Mouse (Mus musculus) liver, postnatal 0 days (tissue): ENCODE measurements around the gene Letm1. TPM values are rescaled to one million over a fixed set of nuclear protein-coding genes. Genes with fewer than 3 reads are reported as not detected.

Experiments used
- ATAC-seq: fragments of 200-750 bp; cut with Nextera tagmentation; 2 replicates; pipeline ENCODE4 v1.8.0; 2017; ENCODE audit warnings: mild to moderate bottlenecking, moderate library complexity
- DNase-seq: peaks from one replicate; pipeline ENCODE4 v3.0.0-alpha.2; 2016
- H3K27ac ChIP-seq: fragments of 300-500 bp; sonication (generic); 2 replicates; pipeline ENCODE4 v1.5.1; 2014; ENCODE audit warnings: antibody characterized with exemption, moderate library complexity, mild to moderate bottlenecking, low read depth
- H3K27me3 ChIP-seq: fragments of 300-500 bp; sonication (generic); 2 replicates; pipeline ENCODE4 v1.6.1; 2014; ENCODE audit warnings: low read length, control low read depth, mixed read lengths; ENCODE audit not compliant: insufficient read depth
- H3K36me3 ChIP-seq: fragments of 300-500 bp; sonication (generic); replicated peaks from 2 replicates; pipeline ENCODE4 v1.6.1; 2014; ENCODE audit warnings: mild to moderate bottlenecking, control low read depth, low read length, moderate library complexity, mixed read lengths; ENCODE audit not compliant: insufficient read depth
- H3K4me1 ChIP-seq: fragments of 300-500 bp; sonication (generic); 2 replicates; pipeline ENCODE4 v1.6.1; 2014; ENCODE audit warnings: antibody characterized with exemption, mild to moderate bottlenecking, control low read depth; ENCODE audit not compliant: insufficient read depth
- H3K4me2 ChIP-seq: fragments of 300-500 bp; sonication (generic); 2 replicates; pipeline ENCODE4 v1.6.1; 2014; ENCODE audit warnings: low read depth, mild to moderate bottlenecking, low read length, moderate library complexity, mixed read lengths
- H3K4me3 ChIP-seq: fragments of 300-500 bp; sonication (generic); 2 replicates; pipeline ENCODE4 v1.5.1; 2014; ENCODE audit warnings: low read depth, low read length
- H3K9ac ChIP-seq: fragments of 300-500 bp; sonication (generic); replicated peaks from 2 replicates; pipeline ENCODE4 v1.6.1; 2014; ENCODE audit warnings: mild to moderate bottlenecking, moderate library complexity
- H3K9me3 ChIP-seq: fragments of 300-500 bp; sonication (generic); 2 replicates; pipeline ENCODE4 v1.6.1; 2016; ENCODE audit warnings: mild to moderate bottlenecking, control low read depth, low read length, mixed read lengths
- CTCF ChIP-seq: sonication (generic); IDR thresholded peaks from 2 replicates; pipeline ENCODE4 v1.5.1; 2016; ENCODE audit warnings: antibody characterized with exemption, low read depth
- EP300 ChIP-seq: IDR thresholded peaks from 2 replicates; pipeline ENCODE4 v1.6.1; 2016; ENCODE audit warnings: antibody characterized with exemption, low read depth, mild to moderate bottlenecking
- WGBS: fragments of 180-500 bp; shearing (Covaris S2); extraction: QIAGEN DNeasy Blood & Tissue Kit; methylation state at CpG from one replicate; pipeline ENCODE4 v1.1.7; 2014; ENCODE audit not compliant: insufficient replicate concordance; 5-methylcytosine and 5-hydroxymethylcytosine counted together
- polyA plus RNA-seq: library from polyadenylated mRNA; unstranded; fragments of >200 nt; fragmentation: Nextera tagmentation; extraction: Ambion mirVana; gene quantifications from 2 replicates; pipeline ENCODE4 v1.2.1, GENCODE M21; 2015

Gene Letm1
- polyA plus RNA-seq, 1 experiment from 2014 or later = 20.0 TPM

- H3K27me3 ChIP-seq = peaks cover 21% of the 10 kb centered on the region
- H3K27ac ChIP-seq = no peak overlapping the region
- ATAC-seq (no peak), DNase-seq (no peak)
- 23% methylated on average over 24 of the region's 24 CpGs for WGBS
- no peak for TF ChIP-seq CTCF
- H3K4me2 ChIP-seq = no peak overlapping the region
- no peak overlapping the region for H3K4me3 ChIP-seq
- no peaks in the 10 kb centered on the region for H3K36me3 ChIP-seq
- no peak overlapping the region for H3K9ac ChIP-seq
- no peaks in the 10 kb centered on the region for H3K9me3 ChIP-seq
- H3K4me1 ChIP-seq = peaks cover 16% of the 10 kb centered on the region; the same call in 1 of the 2 replicates
These were observed 90.2 kb downstream of the Letm1 start for GRCm38 (mm10) chr5:33692393-33692792.

GRCm38 (mm10) chr5:33689852-33690645, 92.6 kb downstream of the Letm1 start:
- H3K4me1 ChIP-seq = peaks cover 16% of the 10 kb centered on the region
- no peaks in the 10 kb centered on the region for H3K9me3 ChIP-seq
- WGBS = 80% methylated on average over 11 of the region's 11 CpGs
- no peaks in the 10 kb centered on the region for H3K36me3 ChIP-seq
- no peak for TF ChIP-seq EP300
- TF ChIP-seq CTCF = no peak
- no peak overlapping the region for H3K9ac ChIP-seq
- H3K27ac ChIP-seq = no peak overlapping the region
- ATAC-seq (no peak), DNase-seq (no peak)
- no peak overlapping the region for H3K4me3 ChIP-seq
- no peak overlapping the region for H3K4me2 ChIP-seq
- H3K27me3 ChIP-seq = peaks cover 7% of the 10 kb centered on the region; the same call in 1 of the 2 replicates

Other genes with a start within 250 kb of the Letm1 start
- gene Fam53a, start 153.2 kb downstream of the Letm1 start, polyA plus RNA-seq = 20.5 and 21.0 TPM in 2 replicates
- gene Gm9903, start 152.9 kb downstream of the Letm1 start, polyA plus RNA-seq = 0.06 and 0.20 TPM in 2 replicates
- 144 and 150 TPM in 2 replicates for gene Slbp, start 130.2 kb downstream of the Letm1 start, polyA plus RNA-seq
- 64.2 and 67.0 TPM in 2 replicates for gene Tacc3, start 124.7 kb downstream of the Letm1 start, polyA plus RNA-seq
- gene Tmem129, start 124.4 kb downstream of the Letm1 start, polyA plus RNA-seq = 15.8 and 16.5 TPM in 2 replicates
- 1.3 and 1.4 TPM in 2 replicates for gene Fgfr3, start 61.1 kb downstream of the Letm1 start, polyA plus RNA-seq
- 8.0 and 13.9 TPM in 2 replicates for gene Nsd2, start 37.9 kb upstream of the Letm1 start, polyA plus RNA-seq
- gene Nelfa, start 153.6 kb upstream of the Letm1 start, polyA plus RNA-seq = 12.3 and 13.0 TPM in 2 replicates
- gene Gm1673, start 200.6 kb upstream of the Letm1 start, polyA plus RNA-seq = 3.6 and 6.0 TPM in 2 replicates
- gene Nat8l, start 213.2 kb upstream of the Letm1 start, polyA plus RNA-seq = 0.08 and 0.14 TPM in 2 replicates